Mouse (Mus musculus): ENCODE results near the gene Tmem223.

- TF ChIP-seq CTCF (IDR thresholded peaks at IDR 0.05; ENCODE audit: low read depth) = no peak
- no peak for TF ChIP-seq EP300 (IDR thresholded peaks at IDR 0.05; ENCODE audit: low read depth)
These were observed 34.7 kb upstream of the Tmem223 start for GRCm38 (mm10) chr19:8736160-8736467.
